Mouse (Mus musculus) liver, embryonic 14.5 days (tissue): ENCODE data around the gene Wdr31. TPM values are rescaled to one million over a fixed set of nuclear protein-coding genes. Genes with fewer than 3 reads are reported as not detected.

Source experiments
- ATAC-seq: fragments of 200-750 bp; cut with Nextera tagmentation; 2 replicates; pipeline ENCODE4 v1.8.0; 2017; ENCODE audit warnings: moderate number of reproducible peaks, mild to moderate bottlenecking, moderate library complexity; ENCODE audit not compliant: insufficient read depth
- DNase-seq, 3 experiments: peaks; one replicate each; pipeline ENCODE4 v3.0.0-alpha.2; 2012 to 2013; ENCODE audit warnings: low read depth in 3 of 3, low spot score in 3 of 3
- H3K27ac ChIP-seq: fragments of 300-500 bp; sonication (generic); 2 replicates; pipeline ENCODE4 v1.5.1; 2014; ENCODE audit warnings: moderate library complexity, mild to moderate bottlenecking, control low read depth, inconsistent platforms
- H3K27me3 ChIP-seq: fragments of 300-500 bp; sonication (generic); 2 replicates; pipeline ENCODE4 v1.6.1; 2014; ENCODE audit warnings: mild to moderate bottlenecking, low read length, moderate library complexity; ENCODE audit not compliant: control insufficient read depth, insufficient read depth
- H3K36me3 ChIP-seq: fragments of 300-500 bp; sonication (generic); replicated peaks from 2 replicates; pipeline ENCODE4 v1.6.1; 2014; ENCODE audit warnings: low read depth; ENCODE audit not compliant: control insufficient read depth, insufficient read depth
- H3K4me1 ChIP-seq, 2 experiments: fragments of 200-500 bp in 1 of 2; fragments of 300-500 bp in 1 of 2; sonication (generic) in 1 of 2; replicated peaks; 2 replicates each; pipeline ENCODE4 v1.6.1; 2012 to 2014; ENCODE audit warnings: antibody characterized with exemption in 1 of 2, inconsistent platforms in 1 of 2, low read length in 1 of 2; ENCODE audit not compliant: control insufficient read depth in 2 of 2, insufficient read depth in 2 of 2
- H3K4me2 ChIP-seq: fragments of 300-500 bp; sonication (generic); 2 replicates; pipeline ENCODE4 v1.6.1; 2014; ENCODE audit warnings: low read depth, mild to moderate bottlenecking, control low read depth, moderate library complexity
- H3K4me3 ChIP-seq, 2 experiments: fragments of 200-500 bp in 1 of 2; fragments of 300-500 bp in 1 of 2; sonication (generic) in 1 of 2; 2 replicates each; pipeline ENCODE4 v1.5.1; 2012 to 2014; ENCODE audit warnings: low read depth in 2 of 2, low read length in 2 of 2, mild to moderate bottlenecking in 2 of 2, control low read depth in 1 of 2, inconsistent platforms in 1 of 2, moderate library complexity in 1 of 2; ENCODE audit not compliant: insufficient read depth in 1 of 2
- H3K9ac ChIP-seq: fragments of 300-500 bp; sonication (generic); replicated peaks from 2 replicates; pipeline ENCODE4 v1.6.1; 2014; ENCODE audit warnings: mild to moderate bottlenecking, control low read depth, moderate library complexity
- H3K9me3 ChIP-seq: fragments of 300-500 bp; sonication (generic); 2 replicates; pipeline ENCODE4 v1.6.1; 2016; ENCODE audit warnings: low read length, mixed read lengths; ENCODE audit not compliant: control insufficient read depth
- CTCF ChIP-seq: IDR thresholded peaks from 2 replicates; pipeline ENCODE4 v1.5.1; 2016; ENCODE audit warnings: antibody characterized with exemption, low read depth, control low read depth
- EP300 ChIP-seq: IDR thresholded peaks from 2 replicates; pipeline ENCODE4 v1.6.1; 2016; ENCODE audit warnings: antibody characterized with exemption, low read depth
- WGBS: fragments of 180-500 bp; shearing (Covaris S2); extraction: QIAGEN DNeasy Blood & Tissue Kit; methylation state at CpG from one replicate; pipeline ENCODE4 v1.1.7; 2014; ENCODE audit not compliant: insufficient replicate concordance; 5-methylcytosine and 5-hydroxymethylcytosine counted together
- polyA plus RNA-seq, 2 experiments: library from polyadenylated mRNA; depleted of rRNA in 1 of 2; stranded (reverse) in 1 of 2; unstranded in 1 of 2; fragments of >200 nt; fragmentation: Nextera tagmentation in 1 of 2; extraction: Ambion mirVana in 1 of 2; gene quantifications; 2 replicates each; pipeline versions ENCODE4 v1.2.1 to v1.2.3; 2012 to 2014

Gene Wdr31
- polyA plus RNA-seq, 2 experiments = 0.83 to 1.7 TPM

DNA sequence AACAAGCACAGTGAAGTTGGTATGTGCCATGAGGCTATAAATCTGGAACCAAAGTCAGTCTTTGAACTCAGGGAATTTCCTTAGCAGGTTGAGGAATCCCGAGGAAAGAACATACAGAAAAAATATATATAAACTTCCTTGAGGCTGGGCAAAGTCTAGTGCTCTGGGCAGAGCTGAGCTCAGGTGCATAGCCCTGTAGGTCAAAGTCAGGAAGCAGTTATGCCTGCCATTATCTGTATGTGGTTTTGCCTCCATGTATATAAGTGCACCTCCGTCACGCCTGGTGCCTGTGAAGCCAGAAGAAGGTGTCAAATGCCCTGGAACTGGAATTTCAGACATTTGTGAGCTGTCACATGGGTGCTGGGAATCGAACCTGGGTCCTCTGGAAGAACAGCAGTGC, 30.1 kb upstream of the Wdr31 start:
- H3K4me3 ChIP-seq = no peak overlapping the region
- H3K4me2 ChIP-seq = peak overlapping the region; percentile 76; the same call in 1 of the 2 replicates
- H3K4me1 ChIP-seq = peaks cover 2 to 20% of the 10 kb centered on the region in 2 experiments; a peak in 3 of 4 replicates
- no peak for DNase-seq
- no peaks in the 10 kb centered on the region; the same call in 1 of the 2 replicates for H3K36me3 ChIP-seq
- H3K9me3 ChIP-seq = no peaks in the 10 kb centered on the region
- H3K27me3 ChIP-seq = no peaks in the 10 kb centered on the region
- 56% methylated on average over 4 of the region's 4 CpGs for WGBS
- H3K27ac ChIP-seq = no peak overlapping the region
- TF ChIP-seq CTCF = no peak
- no peak for TF ChIP-seq EP300
- no peak overlapping the region for H3K9ac ChIP-seq
- ATAC-seq = no peak

- H3K9me3 ChIP-seq = no peaks in the 10 kb centered on the region
- peaks cover 2 to 6% of the 10 kb centered on the region in 2 experiments; a peak in 2 of 4 replicates for H3K4me1 ChIP-seq
- no peak overlapping the region for H3K9ac ChIP-seq
- H3K27ac ChIP-seq = no peak overlapping the region
- no peaks in the 10 kb centered on the region for H3K27me3 ChIP-seq
- no peak overlapping the region for H3K4me2 ChIP-seq
- WGBS = 60% methylated on average over 8 of the region's 8 CpGs
- DNase-seq (no peak), ATAC-seq (no peak)
- no peak overlapping the region for H3K4me3 ChIP-seq
- no peak for TF ChIP-seq EP300
- no peaks in the 10 kb centered on the region; the same call in 1 of the 2 replicates for H3K36me3 ChIP-seq
These were observed 26.1 kb upstream of the Wdr31 start for GRCm38 (mm10) chr4:62496815-62497214.

- no peak for TF ChIP-seq EP300
- no peaks in the 10 kb centered on the region; the same call in 1 of the 2 replicates for H3K36me3 ChIP-seq
- H3K9ac ChIP-seq = no peak overlapping the region
- no peak overlapping the region for H3K27ac ChIP-seq
- DNase-seq = no peak
- H3K27me3 ChIP-seq = no peaks in the 10 kb centered on the region
- 65% methylated on average over 8 of the region's 8 CpGs for WGBS
- H3K4me3 ChIP-seq = no peak overlapping the region
- 0 out of 4 replicates have a peak, but pooled peaks cover 0 to 2% of the 10 kb centered on the region in 2 experiments for H3K4me1 ChIP-seq
- ATAC-seq = no peak
- no peaks in the 10 kb centered on the region for H3K9me3 ChIP-seq
- H3K4me2 ChIP-seq = no peak overlapping the region
These were observed 25.2 kb upstream of the Wdr31 start for GRCm38 (mm10) chr4:62495946-62496345.

DNA sequence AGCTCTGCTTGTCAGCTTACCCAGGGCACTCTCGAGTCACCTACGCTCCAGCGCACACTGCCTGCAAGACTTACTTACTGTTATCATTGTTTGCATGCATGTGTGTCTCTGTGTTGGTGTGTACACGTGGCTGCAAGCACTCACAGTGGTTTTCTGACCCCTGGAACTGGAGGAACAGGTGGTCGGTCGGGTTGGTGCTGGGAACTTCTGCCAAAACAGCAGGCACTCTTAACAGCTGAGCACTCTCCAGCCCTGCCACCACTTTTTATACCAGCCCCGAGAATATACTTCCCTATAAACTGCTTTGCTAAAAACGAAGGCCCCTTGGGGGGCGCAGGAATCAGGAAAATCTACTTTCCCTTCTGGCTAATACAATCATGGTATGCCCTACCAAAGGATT, 23.5 kb upstream of the Wdr31 start:
- no peak overlapping the region for H3K4me2 ChIP-seq

GRCm38 (mm10) chr4:62492682-62493081, 22.0 kb upstream of the Wdr31 start:
- TF ChIP-seq CTCF (no peak), EP300 (no peak)
- 68% methylated on average over 2 of the region's 2 CpGs for WGBS
- no peaks in the 10 kb centered on the region for H3K27me3 ChIP-seq
- no peak overlapping the region for H3K4me2 ChIP-seq
- no peaks in the 10 kb centered on the region for H3K9me3 ChIP-seq
- no peaks in the 10 kb centered on the region for H3K36me3 ChIP-seq
- ATAC-seq (no peak), DNase-seq (no peak)
- H3K9ac ChIP-seq = no peak overlapping the region
- H3K4me3 ChIP-seq = no peak overlapping the region
- H3K27ac ChIP-seq = no peak overlapping the region
- H3K4me1 ChIP-seq = 0 out of 4 replicates have a peak, but pooled peaks cover 0 to 2% of the 10 kb centered on the region in 2 experiments

More for the DNA sequence above, 23.5 kb upstream of the Wdr31 start:
- no peak overlapping the region for H3K9ac ChIP-seq
- no peak for ATAC-seq
- TF ChIP-seq EP300 (no peak), CTCF (no peak)
- H3K36me3 ChIP-seq = no peaks in the 10 kb centered on the region
- 0 out of 4 replicates have a peak, but pooled peaks cover 0 to 2% of the 10 kb centered on the region in 2 experiments for H3K4me1 ChIP-seq
- no peak overlapping the region for H3K27ac ChIP-seq
- H3K4me3 ChIP-seq = no peak overlapping the region
- H3K9me3 ChIP-seq = no peaks in the 10 kb centered on the region
- no peaks in the 10 kb centered on the region for H3K27me3 ChIP-seq
- WGBS = 34% methylated on average over 9 of the region's 9 CpGs
- DNase-seq = no peak
